Mouse (Mus musculus): ENCODE data around the gene Sntb2. TPM values are rescaled to one million over a fixed set of nuclear protein-coding genes. Genes with fewer than 3 reads are reported as not detected.
"Not testable (repeated sequence)": the region's sequence is repeated elsewhere in the genome, so short reads cannot be mapped to it uniquely, and the experiment has no call there.

The Sntb2 gene
- total and polyA plus RNA-seq, 3 experiments = 10.7 to 27.9 (median 21.7) TPM

- peak; percentile 49 for DNase-seq
Measured at GRCm38 (mm10) chr8:106972538-106973264, 37.2 kb downstream of the Sntb2 start.

- DNase-seq = not testable (repeated sequence)
Measured at GRCm38 (mm10) chr8:106973526-106973925, 38.0 kb downstream of the Sntb2 start.

- DNase-seq = no peak
Measured at GRCm38 (mm10) chr8:106974754-106975153, 39.2 kb downstream of the Sntb2 start.

GRCm38 (mm10) chr8:106975764-106976163, 40.2 kb downstream of the Sntb2 start:
- DNase-seq = no peak

- DNase-seq = no peak
Measured at GRCm38 (mm10) chr8:106976436-106976835, 40.9 kb downstream of the Sntb2 start.

GRCm38 (mm10) chr8:106978755-106979251, 43.3 kb downstream of the Sntb2 start:
- peak; percentile 48 for DNase-seq

GRCm38 (mm10) chr8:106985404-106985821, 49.9 kb downstream of the Sntb2 start:
- DNase-seq = no peak

- DNase-seq = no peak
Measured at GRCm38 (mm10) chr8:106985951-106986350, 50.4 kb downstream of the Sntb2 start.

- no peak for DNase-seq
Measured at GRCm38 (mm10) chr8:106987557-106987956, 52.0 kb downstream of the Sntb2 start.

GRCm38 (mm10) chr8:106991393-106991792, 55.8 kb downstream of the Sntb2 start:
- DNase-seq = no peak

- DNase-seq = not testable (repeated sequence)
Measured at GRCm38 (mm10) chr8:106996339-106996738, 60.8 kb downstream of the Sntb2 start.

- no peak for DNase-seq
Measured at GRCm38 (mm10) chr8:106997416-106997815, 61.9 kb downstream of the Sntb2 start.

- no peak for DNase-seq
Measured at GRCm38 (mm10) chr8:106999068-106999467, 63.5 kb downstream of the Sntb2 start.

GRCm38 (mm10) chr8:107002532-107002931, 67.0 kb downstream of the Sntb2 start:
- DNase-seq = peak; percentile 87

GRCm38 (mm10) chr8:107007795-107008194, 72.2 kb downstream of the Sntb2 start:
- no peak for DNase-seq

GRCm38 (mm10) chr8:107012666-107013065, 77.1 kb downstream of the Sntb2 start:
- peak; percentile 48 for DNase-seq

- no peak for DNase-seq
Measured at GRCm38 (mm10) chr8:107014915-107015314, 79.4 kb downstream of the Sntb2 start.

- peak; percentile 86 for DNase-seq
Measured at GRCm38 (mm10) chr8:107023479-107023878, 87.9 kb downstream of the Sntb2 start.

GRCm38 (mm10) chr8:107029310-107029709, 93.8 kb downstream of the Sntb2 start:
- no peak for DNase-seq

- no peak for DNase-seq
Measured at GRCm38 (mm10) chr8:107030058-107030457, 94.5 kb downstream of the Sntb2 start.

GRCm38 (mm10) chr8:107030650-107031576, 95.4 kb downstream of the Sntb2 start, which contains the start of gene Vps4a:
Gene Vps4a, plus strand, starts transcription at chr8:107031222.
- DNase-seq = peak; percentile 98

GRCm38 (mm10) chr8:107031577-107032090, 96.1 kb downstream of the Sntb2 start:
- no peak for DNase-seq
